Mouse (Mus musculus) heart, adult 2 months (tissue): ENCODE data around the gene 2200002D01Rik. TPM values are rescaled to one million over a fixed set of nuclear protein-coding genes. Genes with fewer than 3 reads are reported as not detected.

Source experiments
- DNase-seq, 2 experiments: peaks; one replicate each; pipeline ENCODE4 v3.0.0; 2021
- H3K27ac ChIP-seq: fragments of 200-600 bp; 2 replicates; pipeline ENCODE4 v1.8.1; 2022
- H3K27me3 ChIP-seq: fragments of 200-500 bp; 2 replicates; pipeline ENCODE4 v1.6.1; 2012; ENCODE audit warnings: mild to moderate bottlenecking, low read length, inconsistent platforms, mixed read lengths; ENCODE audit not compliant: control insufficient read depth, insufficient read depth
- H3K36me3 ChIP-seq: fragments of 200-500 bp; 2 replicates; pipeline ENCODE4 v1.6.1; 2012; ENCODE audit warnings: low read length, inconsistent platforms; ENCODE audit not compliant: control insufficient read depth, insufficient read depth
- H3K4me1 ChIP-seq: fragments of 200-500 bp; 2 replicates; pipeline ENCODE4 v1.6.1; 2011; ENCODE audit warnings: low read length; ENCODE audit not compliant: control insufficient read depth, insufficient read depth
- H3K4me3 ChIP-seq: fragments of 200-600 bp; 2 replicates; pipeline ENCODE4 v1.8.1; 2022
- H3K79me2 ChIP-seq: fragments of 200-500 bp; replicated peaks from 2 replicates; pipeline ENCODE4 v1.6.1; 2012; ENCODE audit warnings: mild to moderate bottlenecking, inconsistent platforms, low read length, moderate library complexity, mixed read lengths; ENCODE audit not compliant: control insufficient read depth, insufficient read depth
- H3K9ac ChIP-seq: fragments of 200-500 bp; 2 replicates; pipeline ENCODE4 v1.6.1; 2012; ENCODE audit warnings: low read depth, mild to moderate bottlenecking, control low read depth, inconsistent platforms, low read length, mixed read lengths
- CTCF ChIP-seq: fragments of 200-600 bp; IDR thresholded peaks from 2 replicates; pipeline ENCODE4 v1.8.1; 2022; ENCODE audit warnings: antibody characterized with exemption, mild to moderate bottlenecking, moderate library complexity
- EP300 ChIP-seq: fragments of 200-500 bp; IDR thresholded peaks from 2 replicates; pipeline ENCODE4 v1.6.1; 2011; ENCODE audit warnings: low read depth, low read length, control low read depth; ENCODE audit not compliant: insufficient read depth
- POLR2A ChIP-seq: fragments of 200-500 bp; IDR thresholded peaks from 2 replicates; pipeline ENCODE4 v1.6.1; 2011; ENCODE audit warnings: mild to moderate bottlenecking, low read depth, low read length, control low read depth; ENCODE audit not compliant: insufficient read depth
- WGBS: fragments of 180-500 bp; shearing (Covaris S2); methylation state at CpG from one replicate; pipeline ENCODE4 v1.1.7; 2018; 5-methylcytosine and 5-hydroxymethylcytosine counted together
- intact Hi-C: fragments of 180-260 bp; cut with DNase I; formaldehyde crosslinking; loops from one replicate; pipeline ENCODE4 v1.15.1; 2025
- polyA plus RNA-seq: library from polyadenylated mRNA; depleted of rRNA; stranded (reverse); fragments of >200 nt; gene quantifications from 2 replicates; pipeline ENCODE4 v1.2.3, GENCODE M21; 2012
- total RNA-seq, 2 experiments: library from RNA; stranded (reverse); gene quantifications; 2 replicates each; pipeline ENCODE4 v1.2.3; 2021

Gene 2200002D01Rik
- total and polyA plus RNA-seq, 3 experiments: 0.98 to 2.0 (median 1.5) TPM

DNA sequence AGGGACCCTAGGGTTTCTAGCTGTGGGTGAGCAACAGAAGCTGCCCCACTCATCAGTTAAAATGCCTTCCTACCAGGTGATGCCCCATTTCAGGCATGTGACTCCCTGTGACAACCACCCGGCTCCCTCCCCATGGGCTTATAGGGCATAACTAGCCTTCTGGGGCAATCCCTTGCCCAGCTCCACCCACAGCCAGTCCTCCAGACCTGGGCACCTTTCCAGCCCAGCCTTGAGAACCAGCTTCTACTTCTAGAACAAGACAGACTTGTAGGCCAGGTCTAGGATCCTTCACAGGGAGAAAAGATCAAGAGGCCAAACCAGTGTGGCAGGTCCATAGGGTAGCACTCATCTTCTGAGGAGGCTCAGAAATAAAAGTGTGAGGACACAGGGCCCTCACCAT is 9.1 kb upstream of the 2200002D01Rik start:
- intact Hi-C loops: no loop called here
- H3K36me3 ChIP-seq: no peaks in the 10 kb centered on the region
- H3K27me3 ChIP-seq: no peaks in the 10 kb centered on the region
- H3K79me2 ChIP-seq: no peaks in the 10 kb centered on the region
- H3K4me1 ChIP-seq: no peaks in the 10 kb centered on the region
- H3K4me3 ChIP-seq: no peak overlapping the region
- DNase-seq: no peak
- no peak for TF ChIP-seq EP300
- TF ChIP-seq POLR2A: no peak
- no peak for TF ChIP-seq CTCF
- no peak overlapping the region for H3K27ac ChIP-seq
- no peak overlapping the region for H3K9ac ChIP-seq
- 73% methylated on average over 1 of the region's 1 CpGs for WGBS

DNA sequence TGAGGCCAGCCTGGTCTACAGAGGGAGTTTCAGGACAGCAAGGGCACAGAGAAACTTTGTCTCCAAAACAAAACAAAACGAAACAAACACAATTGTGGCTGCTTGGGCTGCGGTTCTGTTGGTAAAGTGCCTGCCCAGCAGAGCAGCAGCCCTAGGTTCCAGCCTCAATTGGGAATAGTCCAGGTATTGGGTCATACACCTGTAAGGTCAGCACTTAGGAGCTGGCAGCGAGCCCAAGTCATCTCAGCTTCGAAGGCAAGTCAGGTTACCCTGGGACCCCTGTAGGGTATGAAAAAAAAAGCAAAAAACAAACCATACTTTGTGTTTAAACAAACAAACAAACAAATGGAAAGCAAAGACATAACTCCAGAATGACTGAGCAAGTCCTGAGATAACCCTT is 7.6 kb upstream of the 2200002D01Rik start:
- no peak for DNase-seq
- Histone ChIP-seq H3K4me1 (no peaks in the 10 kb centered on the region), H3K4me3 (no peak overlapping the region), H3K79me2 (no peaks in the 10 kb centered on the region), H3K9ac (no peak overlapping the region), H3K36me3 (no peaks in the 10 kb centered on the region), H3K27me3 (no peaks in the 10 kb centered on the region), H3K27ac (no peak overlapping the region)
- 73% methylated on average over 4 of the region's 4 CpGs for WGBS
- intact Hi-C loops: no loop called here
- TF ChIP-seq CTCF: no peak
- TF ChIP-seq POLR2A: no peak
- no peak for TF ChIP-seq EP300

DNA sequence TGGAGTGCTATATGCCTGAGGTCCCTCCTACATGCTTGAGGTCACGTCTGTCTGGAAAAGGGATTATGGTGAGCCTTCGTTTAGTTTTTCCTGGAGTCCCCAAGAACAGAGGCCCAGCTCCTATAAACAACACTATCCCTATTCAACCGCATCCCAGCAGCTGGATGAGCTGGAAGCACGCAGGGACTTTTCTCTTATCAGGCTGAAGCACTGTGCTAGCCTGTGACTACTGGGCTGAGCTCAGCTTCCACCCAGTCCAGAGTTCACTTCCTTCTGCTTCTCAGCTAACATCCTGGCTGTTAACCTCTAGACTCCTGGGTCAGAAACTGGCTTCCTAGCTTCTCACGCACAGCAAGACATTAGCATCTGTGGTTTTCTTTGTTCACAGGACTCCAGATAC is 5.6 kb upstream of the 2200002D01Rik start:
- TF ChIP-seq CTCF (no peak), EP300 (0 out of 2 replicates have a peak, but pooled peaks have one; percentile 15)
- intact Hi-C loops: no loop called here
- DNase-seq: no peak
- no peaks in the 10 kb centered on the region for H3K79me2 ChIP-seq
- H3K4me3 ChIP-seq: no peak overlapping the region
- H3K36me3 ChIP-seq: no peaks in the 10 kb centered on the region
- WGBS: 34% methylated on average over 5 of the region's 5 CpGs
- H3K27ac ChIP-seq: peak overlapping the region; percentile 9; the same call in 1 of the 2 replicates
- H3K9ac ChIP-seq: no peak overlapping the region
- H3K4me1 ChIP-seq: no peaks in the 10 kb centered on the region
- H3K27me3 ChIP-seq: no peaks in the 10 kb centered on the region

DNA sequence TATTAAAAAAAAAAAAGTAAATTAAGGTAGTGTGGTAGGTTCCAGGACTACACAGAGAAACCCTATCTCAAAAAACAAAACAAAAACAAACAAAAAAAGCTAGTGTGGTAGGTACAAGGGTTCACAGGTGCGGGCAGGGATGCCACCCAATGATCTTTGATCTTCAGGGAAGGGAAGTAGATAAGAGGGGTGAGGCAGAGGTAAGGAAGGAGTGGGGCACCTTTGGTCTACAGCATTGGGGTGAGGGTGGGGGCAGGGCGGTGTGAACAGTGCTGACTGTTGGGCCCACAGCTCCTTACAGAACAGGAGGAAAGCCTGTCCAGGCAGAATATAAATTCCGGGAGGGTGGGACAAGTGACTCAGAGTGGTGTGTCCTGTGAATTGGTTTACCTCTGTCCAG is 2.9 kb upstream of the 2200002D01Rik start:
- TF ChIP-seq CTCF (no peak), POLR2A (no peak), EP300 (no peak)

DNA sequence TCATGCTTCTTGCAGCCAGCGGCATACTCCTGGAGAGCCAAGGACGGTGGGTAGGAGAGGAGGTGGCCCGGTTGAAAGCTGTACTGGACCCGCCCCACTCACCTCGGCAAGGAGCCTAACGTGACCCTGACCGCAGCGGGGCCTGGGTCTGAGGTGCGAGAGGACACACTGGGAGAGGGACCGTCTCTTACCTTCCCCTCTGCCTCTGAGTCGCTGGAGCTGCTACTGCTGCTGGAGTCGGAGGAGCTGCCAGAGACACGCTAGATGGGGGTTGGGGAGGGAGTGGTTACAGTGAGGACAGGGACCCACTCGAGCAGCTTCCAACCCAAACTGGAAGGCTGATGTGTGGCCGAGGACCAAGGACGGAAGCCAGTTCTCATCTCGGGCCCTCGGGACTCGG is 560 bp downstream of the 2200002D01Rik start:
- 18% methylated on average over 19 of the region's 19 CpGs for WGBS
- intact Hi-C loops: loop anchor here (1.0 to 5.0 kb wide), 2 partner anchors 35 to 50 kb away; partner anchors contain the start of gene Spint2
- Histone ChIP-seq H3K27me3 (no peaks in the 10 kb centered on the region), H3K4me1 (no peaks in the 10 kb centered on the region; the same call in 1 of the 2 replicates), H3K36me3 (no peaks in the 10 kb centered on the region), H3K27ac (peak overlapping the region; percentile 54), H3K9ac (peak overlapping the region; percentile 66), H3K79me2 (no peaks in the 10 kb centered on the region), H3K4me3 (peak overlapping the region; percentile 35)
- peak in 1 of 2 experiments; percentile 33 for DNase-seq
- no peak for TF ChIP-seq POLR2A
- TF ChIP-seq EP300: no peak

More for the DNA sequence above, 2.9 kb upstream of the 2200002D01Rik start:
- Histone ChIP-seq H3K79me2 (no peaks in the 10 kb centered on the region), H3K4me3 (no peak overlapping the region), H3K27ac (no peak overlapping the region), H3K9ac (no peak overlapping the region), H3K4me1 (no peaks in the 10 kb centered on the region; the same call in 1 of the 2 replicates), H3K27me3 (no peaks in the 10 kb centered on the region), H3K36me3 (no peaks in the 10 kb centered on the region)
- intact Hi-C loops: no loop called here
- DNase-seq: no peak
- WGBS: 71% methylated on average over 3 of the region's 3 CpGs

DNA sequence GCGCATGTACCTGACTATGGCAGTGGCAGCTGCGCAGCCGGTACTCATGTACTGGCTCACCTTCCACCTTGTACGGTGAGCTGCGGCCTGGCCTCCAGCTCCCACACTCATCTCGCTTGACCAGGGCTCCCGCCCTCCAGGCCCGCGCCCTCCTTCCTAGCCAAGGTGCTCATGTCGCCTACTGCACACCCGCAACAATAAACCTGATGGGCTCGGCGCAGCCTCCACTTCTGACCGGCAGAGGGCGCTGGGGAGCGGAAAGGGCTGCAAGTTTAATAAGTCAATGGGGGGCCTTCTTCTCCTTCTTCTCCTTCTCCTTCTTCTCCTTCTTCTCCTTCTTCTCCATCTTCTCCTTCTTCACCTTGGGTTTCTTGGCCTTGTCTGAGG is 959 bp downstream of the 2200002D01Rik start:
- 33% methylated on average over 16 of the region's 16 CpGs for WGBS
- Histone ChIP-seq H3K4me3 (peak overlapping the region; percentile 35; the same call in 1 of the 2 replicates), H3K4me1 (no peaks in the 10 kb centered on the region; the same call in 1 of the 2 replicates), H3K79me2 (no peaks in the 10 kb centered on the region), H3K36me3 (no peaks in the 10 kb centered on the region), H3K27me3 (no peaks in the 10 kb centered on the region), H3K27ac (peak overlapping the region; percentile 54; the same call in 1 of the 2 replicates), H3K9ac (peak overlapping the region; percentile 66)
- intact Hi-C loops: loop anchor here (1.0 to 5.0 kb wide), 2 partner anchors 35 to 50 kb away; partner anchors contain the start of gene Spint2
- TF ChIP-seq POLR2A: no peak
- TF ChIP-seq CTCF: peak; percentile 97
- DNase-seq: peak; percentile 77 to 91
